Mouse (Mus musculus) common myeloid progenitor, adult 5-6 weeks (primary cell): Measurements from ENCODE around the gene Kif21a. TPM values are rescaled to one million over a fixed set of nuclear protein-coding genes. Genes with fewer than 3 reads are reported as not detected.

Source experiments
- ATAC-seq: replicated peaks from 2 replicates; pipeline ENCODE4 v1.8.0; 2016; ENCODE audit warnings: low read depth, mild to moderate bottlenecking, moderate TSS enrichment, inconsistent platforms; ENCODE audit not compliant: poor library complexity, severe bottlenecking
- total RNA-seq: library from RNA; stranded (forward); fragments of 200-1000, 187-1606 nt; gene quantifications from 2 replicates; pipeline ENCODE4 v1.2.3, GENCODE M21; 2017

The Kif21a gene
- total RNA-seq, result 0.44 and 0.46 TPM in 2 replicates

GRCm38 (mm10) chr15:91049496-91050441 is at the start of gene Kif21a:
Gene Kif21a (minus strand): TSS chr15:91049948.
- ATAC-seq, result peak; percentile 81

- no peak for ATAC-seq
Observed at GRCm38 (mm10) chr15:91096606-91097005, 46.9 kb upstream of the Kif21a start.

GRCm38 (mm10) chr15:91089427-91089826 is 39.7 kb upstream of the Kif21a start:
- no peak for ATAC-seq

GRCm38 (mm10) chr15:91088071-91088470 is 38.3 kb upstream of the Kif21a start:
- no peak for ATAC-seq

- no peak for ATAC-seq
Observed at GRCm38 (mm10) chr15:91077457-91078410, 28.0 kb upstream of the Kif21a start.

GRCm38 (mm10) chr15:91072440-91072839 is 22.7 kb upstream of the Kif21a start:
- ATAC-seq, result no peak

- no peak for ATAC-seq
Observed at GRCm38 (mm10) chr15:91064310-91064826, 14.6 kb upstream of the Kif21a start.

GRCm38 (mm10) chr15:91063845-91064244 is 14.1 kb upstream of the Kif21a start:
- no peak for ATAC-seq

- ATAC-seq, result no peak
Observed at GRCm38 (mm10) chr15:91056866-91057342, 7.2 kb upstream of the Kif21a start.

- no peak for ATAC-seq
Observed at GRCm38 (mm10) chr15:91056176-91056865, 6.6 kb upstream of the Kif21a start.

- ATAC-seq, result 0 out of 2 replicates have a peak, but pooled peaks have one; percentile 15
Observed at GRCm38 (mm10) chr15:91048951-91049495, 725 bp downstream of the Kif21a start.

- ATAC-seq, result no peak
Observed at GRCm38 (mm10) chr15:91047627-91048026, 2.1 kb downstream of the Kif21a start.

- no peak for ATAC-seq
Observed at GRCm38 (mm10) chr15:91046506-91046905, 3.2 kb downstream of the Kif21a start.

GRCm38 (mm10) chr15:91043263-91043662 is 6.5 kb downstream of the Kif21a start:
- ATAC-seq, result no peak

GRCm38 (mm10) chr15:91038860-91039259 is 10.9 kb downstream of the Kif21a start:
- ATAC-seq, result no peak

GRCm38 (mm10) chr15:91034090-91034489 is 15.7 kb downstream of the Kif21a start:
- ATAC-seq, result no peak

- ATAC-seq, result no peak
Observed at GRCm38 (mm10) chr15:91033529-91033928, 16.2 kb downstream of the Kif21a start.

GRCm38 (mm10) chr15:91028962-91029361 is 20.8 kb downstream of the Kif21a start:
- no peak for ATAC-seq

GRCm38 (mm10) chr15:91028494-91028893 is 21.3 kb downstream of the Kif21a start:
- no peak for ATAC-seq
